Comparison of ENCODE assay signal across 25 mouse cellular contexts in genomic region chr11:64200874-64201273, GRCm38 (mm10).
A peak's percentile ranks its signal among the peaks of the same experiment; 100 is the strongest.
DNase-seq lines count a peak whose midpoint lies in the region; TF ChIP-seq lines count a peak whose summit lies in the region.
"Had no signal": no experiment of that assay in that cellular context is flagged by ENCODE, and none has a peak within 500 bp of the region (broad histone marks: within the 10 kb centered on the region; RNA-seq: fewer than 3 reads in every experiment).

No protein-coding gene starts in this region.

- intact Hi-C loops in heart, postnatal 36 days (cut with DNase I): no loop called here

- H3K27me3 ChIP-seq in embryonic facial prominence, embryonic 10.5 days (replicated peaks; ENCODE audit: low read depth, poor library complexity, severe bottlenecking): peaks cover 3% of the 10 kb centered on the region; the same call in 1 of the 2 replicates
- H3K27me3 ChIP-seq: embryonic facial prominence, embryonic 13.5 days; forebrain, embryonic 12.5 days; forebrain, embryonic 15.5 days; Patski had no signal

- no peak overlapping the region for H3K4me3 ChIP-seq in layer of hippocampus, adult 2 months
- H3K4me3 ChIP-seq in embryonic facial prominence, embryonic 10.5 days: no peak overlapping the region
- H3K4me3 ChIP-seq: embryonic facial prominence, embryonic 13.5 days; erythroblast, embryonic 14.5 days; forebrain, embryonic 12.5 days; forebrain, embryonic 15.5 days; heart, adult 2 months; heart, embryonic 13.5 days; hindbrain, embryonic 10.5 days; hindbrain, embryonic 13.5 days had no signal

- no peaks in the 10 kb centered on the region for H3K36me3 ChIP-seq in embryonic facial prominence, embryonic 10.5 days (replicated peaks)
- H3K36me3 ChIP-seq: embryonic facial prominence, embryonic 13.5 days; forebrain, embryonic 12.5 days; forebrain, embryonic 15.5 days; G1E; heart, embryonic 13.5 days; hindbrain, embryonic 10.5 days; hindbrain, embryonic 13.5 days had no signal

- H3K4me1 ChIP-seq in embryonic facial prominence, embryonic 10.5 days: peaks cover 23% of the 10 kb centered on the region
- H3K4me1 ChIP-seq: embryonic facial prominence, embryonic 13.5 days; forebrain, embryonic 12.5 days; forebrain, embryonic 15.5 days; hindbrain, embryonic 13.5 days had no signal

- DNase-seq in heart, adult 8-10 months (ENCODE audit: low spot score): peak; percentile 29
- DNase-seq in heart, postnatal 36 days: no peak
- DNase-seq in layer of hippocampus, adult 2 months (ENCODE audit: low spot score in 2 of 2): peak; percentile 4 to 16
- no peak for DNase-seq in layer of hippocampus, postnatal 10 days (ENCODE audit: low spot score in 2 of 2)
- peak; percentile 5 for DNase-seq in embryonic facial prominence, embryonic 10.5 days (ENCODE audit: low spot score)
- DNase-seq in ovary, postnatal 14 days (ENCODE audit: low spot score): no peak
- DNase-seq in right cerebral cortex, adult 2 months (ENCODE audit: low spot score in 2 of 2): no peak
- DNase-seq: adrenal gland, postnatal 10 days; adrenal gland, postnatal 36 days; B cell, adult 2 months; cerebellum, adult 11 months; cerebellum, adult 2 months; cerebellum, adult 9-11 months; cerebellum, postnatal 25 days; gastrocnemius, postnatal 25 days; heart, adult 2 months had no signal

- TF ChIP-seq CTCF in layer of hippocampus, adult 2 months (conservative IDR thresholded peaks at IDR 0.05): no peak

- 92% methylated on average over 6 of the region's 6 CpGs for WGBS in embryonic facial prominence, embryonic 10.5 days

- no peak overlapping the region for H3K27ac ChIP-seq in layer of hippocampus, adult 2 months
- H3K27ac ChIP-seq in embryonic facial prominence, embryonic 10.5 days (replicated peaks): no peak overlapping the region
- H3K27ac ChIP-seq: embryonic facial prominence, embryonic 13.5 days; forebrain, embryonic 12.5 days; forebrain, embryonic 15.5 days; heart, adult 2 months; heart, embryonic 13.5 days; hindbrain, embryonic 10.5 days; hindbrain, embryonic 13.5 days had no signal

- no peaks in the 10 kb centered on the region for H3K9me3 ChIP-seq in embryonic facial prominence, embryonic 10.5 days
- H3K9me3 ChIP-seq: embryonic facial prominence, embryonic 13.5 days; forebrain, embryonic 12.5 days; forebrain, embryonic 15.5 days; G1E; heart, embryonic 13.5 days; hindbrain, embryonic 10.5 days; hindbrain, embryonic 13.5 days had no signal

Comparison
In these comparisons a context has a peak if more than half of its experiments do, and no peak if none do; other contexts are left out.
1. DNase-seq: peak in heart, adult 8-10 months (single experiment), layer of hippocampus, adult 2 months (2 of 2) and embryonic facial prominence, embryonic 10.5 days (single experiment); none in heart, postnatal 36 days (0 of 2), layer of hippocampus, postnatal 10 days (0 of 2), ovary, postnatal 14 days (single experiment) and right cerebral cortex, adult 2 months (0 of 2).